Mouse (Mus musculus) urinary bladder, adult 2 months (tissue): ENCODE measurements around the gene Prim2. TPM values are rescaled to one million over a fixed set of nuclear protein-coding genes. Genes with fewer than 3 reads are reported as not detected.

Experiments
- DNase-seq: peaks from one replicate; pipeline ENCODE4 v3.0.0; 2022; ENCODE audit warnings: low spot score
- polyA plus RNA-seq: library from polyadenylated mRNA; depleted of rRNA; stranded (reverse); fragments of >200 nt; gene quantifications from 2 replicates; pipeline ENCODE4 v1.2.3, GENCODE M21; 2012

The Prim2 gene
- polyA plus RNA-seq, 1 experiment: 10.8 TPM

DNA sequence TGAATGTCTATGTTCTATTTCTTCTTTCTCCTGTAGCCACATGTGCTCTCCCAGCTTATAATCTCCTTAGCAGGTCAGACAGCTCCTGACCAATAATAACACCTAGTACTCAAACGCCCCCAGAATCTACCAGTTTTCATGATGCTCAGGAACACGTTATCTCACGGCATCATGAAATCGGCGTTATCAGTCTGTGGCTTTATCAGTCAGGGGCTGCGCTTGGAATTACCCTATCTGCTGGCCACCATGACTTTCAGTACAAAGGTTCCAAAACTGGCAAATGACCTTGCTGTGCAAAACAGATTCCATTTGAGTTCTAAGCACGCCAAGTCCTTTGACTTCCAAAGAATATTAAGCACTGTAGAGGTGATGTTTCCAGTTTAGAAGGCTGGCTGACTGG is 127.9 kb downstream of the Prim2 start:
- no peak for DNase-seq

- no peak for DNase-seq
These were observed 131.6 kb downstream of the Prim2 start for GRCm38 (mm10) chr1:33537948-33538347.

DNA sequence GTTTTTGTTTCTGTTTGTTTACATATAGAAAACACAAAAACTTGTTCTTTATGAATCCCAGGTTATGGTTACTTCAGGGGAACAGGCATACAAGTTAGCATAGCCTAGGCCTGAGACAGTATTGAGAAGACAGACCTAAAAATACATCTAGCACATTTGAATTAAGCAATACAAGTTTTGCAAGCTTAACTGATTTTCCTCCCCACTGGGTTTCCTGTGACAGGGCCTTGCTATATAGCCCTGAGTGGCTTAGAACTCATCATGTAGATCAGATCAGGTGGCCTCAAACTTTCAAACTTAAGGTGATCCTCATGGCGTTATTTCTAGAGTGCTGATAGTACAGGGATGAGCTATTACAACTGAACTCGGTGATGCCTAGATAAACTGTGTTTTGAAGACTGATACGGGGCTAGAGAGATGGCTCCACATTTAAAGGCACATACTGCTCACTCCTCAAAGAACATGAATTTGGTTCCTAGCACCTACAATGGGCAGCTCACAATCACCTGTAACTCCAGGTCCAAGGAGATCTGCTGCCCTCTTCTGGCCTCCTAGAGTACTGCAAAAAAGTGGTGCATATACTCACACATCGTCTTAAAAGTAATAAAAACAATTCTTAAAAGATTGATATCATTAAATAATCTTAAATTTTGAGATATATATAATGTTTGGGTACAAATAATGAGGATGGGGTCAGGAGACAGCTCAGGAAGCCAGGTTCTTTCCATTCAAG is 133.2 kb downstream of the Prim2 start:
- no peak for DNase-seq

DNA sequence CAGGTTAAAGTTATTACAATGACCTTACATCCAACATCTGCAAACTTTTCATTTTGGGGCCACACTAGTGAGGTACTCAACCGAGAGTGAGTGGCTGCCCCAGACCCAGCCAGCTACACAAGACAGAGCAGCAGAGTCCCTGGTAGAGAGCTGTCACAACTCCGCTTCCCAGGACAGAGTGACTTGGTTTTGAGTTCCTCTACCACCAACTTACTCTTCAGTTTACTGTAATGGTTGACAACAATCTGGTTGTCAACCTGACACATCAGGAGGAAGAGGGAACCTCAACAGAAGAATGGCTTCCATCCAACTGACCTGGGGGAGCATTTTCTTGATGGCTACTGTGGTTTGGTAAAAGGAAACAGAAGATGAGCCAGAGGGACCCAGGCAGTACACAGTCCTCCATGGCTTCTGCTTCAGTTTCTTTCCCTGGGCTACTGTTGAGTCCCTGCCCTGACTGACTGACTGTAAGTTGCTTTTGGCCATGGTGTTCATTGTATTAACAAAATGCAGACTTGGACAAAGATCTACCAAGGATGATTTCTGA is 134.4 kb downstream of the Prim2 start:
- DNase-seq: no peak

DNA sequence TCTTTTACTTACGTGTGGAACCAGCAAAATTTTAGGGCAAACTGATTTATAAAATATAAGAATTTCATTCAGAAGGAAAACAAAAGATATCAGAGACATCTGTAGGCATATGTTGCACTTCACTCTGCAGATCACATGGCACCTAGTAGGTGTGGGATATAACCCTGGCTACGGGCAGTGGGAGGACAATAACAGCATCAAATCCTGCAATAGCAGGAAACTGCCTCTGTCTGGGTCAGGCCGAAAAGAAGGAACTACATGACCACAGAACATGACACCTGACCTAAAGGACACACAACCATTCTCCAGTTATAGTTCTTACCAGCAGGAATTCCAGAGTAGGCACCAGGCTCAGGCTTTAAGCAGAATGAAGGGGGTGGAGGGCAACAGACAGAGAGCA is 137.7 kb downstream of the Prim2 start:
- no peak for DNase-seq

GRCm38 (mm10) chr1:33531097-33531856 is 138.3 kb downstream of the Prim2 start:
- DNase-seq: no peak

GRCm38 (mm10) chr1:33530491-33530890 is 139.1 kb downstream of the Prim2 start:
- no peak for DNase-seq

GRCm38 (mm10) chr1:33529543-33530232 is 139.9 kb downstream of the Prim2 start:
- DNase-seq: no peak

DNA sequence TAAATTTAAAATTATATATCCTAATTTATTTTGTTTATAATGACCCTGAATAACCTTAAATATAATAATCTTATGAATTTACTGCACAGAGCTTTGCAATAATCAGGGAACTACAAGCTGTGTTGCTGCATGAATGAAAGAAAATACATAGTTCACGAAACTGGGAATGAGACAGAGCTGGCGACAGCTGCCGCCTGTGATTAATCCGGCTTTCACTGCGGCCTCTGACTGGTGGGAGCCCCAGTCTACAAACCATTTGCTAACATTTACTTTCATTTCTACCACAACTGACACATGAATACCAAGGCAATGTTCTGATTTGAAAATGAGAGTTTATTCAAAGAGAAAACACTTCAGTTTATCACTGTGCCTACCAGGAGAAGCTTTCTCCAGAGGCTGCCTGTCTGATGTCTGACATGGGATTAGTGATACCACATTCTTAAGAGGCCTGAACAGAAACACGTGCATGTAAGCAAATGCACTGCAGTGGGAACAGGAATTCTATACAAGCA is 142.2 kb downstream of the Prim2 start:
- DNase-seq: no peak

GRCm38 (mm10) chr1:33523223-33523622 is 146.4 kb downstream of the Prim2 start:
- DNase-seq: no peak

DNA sequence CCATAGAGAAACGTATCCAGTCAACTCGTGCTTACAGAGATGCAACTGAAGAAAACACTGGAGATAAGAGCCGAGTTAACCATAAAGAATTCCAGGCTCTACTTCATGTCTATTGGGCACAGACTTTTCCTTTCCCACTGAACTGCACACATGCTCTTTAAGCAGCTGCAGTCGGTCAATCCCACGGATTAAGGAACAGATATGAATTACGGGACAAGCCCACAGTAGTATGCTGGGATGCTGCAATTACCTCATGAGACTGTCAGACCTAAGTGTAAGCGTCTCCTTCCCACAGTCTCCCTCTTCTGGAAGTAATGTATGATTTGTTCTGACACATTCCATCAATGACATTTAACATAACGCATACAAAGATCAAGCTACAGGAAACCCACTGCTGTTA is 154.5 kb downstream of the Prim2 start:
- DNase-seq: no peak

DNA sequence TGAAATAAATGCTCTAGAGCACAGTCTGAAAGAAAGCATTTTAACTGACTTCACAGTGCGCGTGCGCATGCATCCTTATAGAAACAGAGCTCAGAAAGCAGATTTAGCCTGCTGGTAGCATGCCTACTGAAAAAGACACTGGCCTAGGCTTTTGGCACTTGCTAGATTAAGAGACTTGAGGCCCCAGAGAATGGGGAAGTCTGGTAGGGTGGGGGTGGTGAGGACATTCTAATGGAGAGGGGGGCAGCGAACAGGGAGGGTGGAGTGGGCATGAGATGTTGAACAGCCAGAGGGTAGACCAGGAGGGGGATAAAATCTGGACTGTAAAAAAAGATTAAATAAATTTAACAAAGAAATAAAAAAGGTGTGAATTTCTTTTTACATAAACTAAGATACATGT is 158.3 kb downstream of the Prim2 start:
- no peak for DNase-seq

GRCm38 (mm10) chr1:33504371-33504770 is 165.2 kb downstream of the Prim2 start:
- DNase-seq: no peak

- no peak for DNase-seq
These were observed 166.7 kb downstream of the Prim2 start for GRCm38 (mm10) chr1:33502890-33503289.

DNA sequence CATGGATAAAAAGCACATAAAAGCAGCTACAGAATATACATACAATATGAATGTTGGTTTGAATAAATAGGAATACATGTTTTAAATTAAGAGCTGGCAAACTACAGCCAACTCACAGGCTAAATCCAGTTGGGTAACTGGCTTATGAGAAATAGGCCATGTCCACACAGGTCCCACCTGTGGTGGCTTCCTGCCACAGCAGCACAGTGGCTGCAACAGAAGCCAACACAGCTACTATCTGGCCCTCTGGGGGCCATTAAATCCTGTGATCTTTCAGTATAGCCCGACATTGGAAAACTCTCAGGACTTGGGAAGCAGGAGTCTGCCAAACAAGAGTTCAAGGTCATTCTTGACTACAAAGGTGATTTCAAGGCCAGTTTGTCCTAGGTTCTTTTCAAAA is 167.3 kb downstream of the Prim2 start:
- DNase-seq: no peak

- DNase-seq: no peak
These were observed 169.5 kb downstream of the Prim2 start for GRCm38 (mm10) chr1:33500111-33500510.

DNA sequence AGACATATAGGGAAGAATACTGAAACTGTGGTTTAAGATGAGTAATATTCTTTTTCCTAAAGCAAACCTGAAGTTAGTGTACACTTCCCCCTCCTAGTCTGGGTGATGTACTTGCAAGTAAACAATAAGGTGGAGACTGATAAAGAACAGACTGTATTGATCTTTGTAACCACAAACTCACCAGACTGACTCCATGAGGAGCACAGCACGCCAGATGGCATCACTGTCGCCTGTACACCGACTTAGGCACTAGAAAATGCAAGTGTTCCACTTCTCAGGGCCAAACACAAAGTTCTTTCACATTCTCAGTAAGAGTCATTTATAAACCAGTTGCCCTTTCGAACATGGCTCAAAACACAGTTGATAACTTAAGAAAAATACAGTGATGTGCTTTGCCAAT is 170.0 kb downstream of the Prim2 start:
- DNase-seq: no peak

DNA sequence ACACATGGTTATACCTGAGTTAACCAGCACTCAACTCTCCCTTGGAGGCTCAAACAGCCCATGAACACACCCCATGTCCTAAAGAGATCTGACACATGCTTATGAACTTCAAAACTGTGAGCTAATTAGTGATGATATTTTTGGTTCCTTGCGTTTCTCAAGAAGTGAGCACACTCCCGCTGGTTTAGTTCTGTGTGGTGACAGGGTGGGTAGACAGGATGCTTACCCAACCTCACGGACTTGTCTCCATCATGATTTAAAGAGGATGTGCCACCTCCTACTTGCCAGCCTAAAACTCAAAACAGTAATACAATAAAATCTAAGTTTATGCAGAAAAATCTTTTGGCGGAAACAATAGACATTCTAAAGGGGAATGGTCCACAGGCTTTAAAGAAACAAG is 173.5 kb downstream of the Prim2 start:
- DNase-seq: no peak

- DNase-seq: no peak
These were observed 174.0 kb downstream of the Prim2 start for GRCm38 (mm10) chr1:33495586-33495985.

DNA sequence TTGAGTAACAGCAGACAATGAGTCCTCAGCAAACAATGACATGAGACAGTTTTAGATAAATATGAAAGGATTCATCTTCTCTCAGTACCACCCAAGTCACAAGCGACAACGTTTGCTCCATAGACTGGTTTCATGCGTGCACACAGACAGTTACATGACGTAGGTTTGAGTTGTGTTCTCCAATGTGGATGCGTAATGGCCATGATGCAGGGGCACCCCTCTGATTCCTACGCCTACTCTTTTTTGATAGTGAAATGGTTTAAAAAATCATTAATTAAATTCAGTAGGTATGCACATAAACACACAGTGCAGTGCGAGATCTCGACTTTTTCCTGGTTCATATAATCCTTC is 174.4 kb downstream of the Prim2 start:
- no peak for DNase-seq

DNA sequence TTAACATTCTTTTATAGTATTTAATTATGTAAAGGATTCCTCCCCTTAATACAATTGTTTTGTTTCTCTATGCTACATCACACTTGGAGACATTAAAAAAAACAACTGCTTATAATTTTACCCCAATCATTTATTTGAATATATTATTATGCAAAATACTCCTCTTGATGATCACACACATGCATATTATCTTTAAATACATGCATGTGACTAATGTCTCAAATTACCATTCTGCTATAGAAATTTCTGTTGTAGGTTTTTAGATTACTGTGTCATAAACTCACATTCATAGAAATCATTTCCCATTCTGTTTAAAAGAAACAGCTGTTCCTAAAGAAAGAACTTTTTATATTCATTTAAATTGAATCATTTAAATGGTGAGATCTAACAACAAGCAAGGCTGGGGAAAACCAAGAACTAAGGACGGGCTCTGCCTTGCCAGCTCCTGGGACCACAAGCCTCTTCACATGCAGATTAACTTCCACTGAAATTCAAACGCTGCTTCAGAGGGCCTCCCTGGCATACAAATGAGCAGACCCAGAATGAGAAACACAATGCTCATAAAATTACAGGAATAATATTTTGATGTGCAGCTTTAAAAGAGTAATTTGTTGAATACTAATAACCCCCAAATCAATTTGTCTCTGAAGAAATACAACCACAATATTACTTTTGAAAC is 174.9 kb downstream of the Prim2 start:
- DNase-seq: no peak

GRCm38 (mm10) chr1:33490220-33490619 is 179.4 kb downstream of the Prim2 start:
- no peak for DNase-seq
